Mouse (Mus musculus) gastrocnemius, adult 8-10 months (tissue): ENCODE measurements around the gene Fpgs. TPM values are rescaled to one million over a fixed set of nuclear protein-coding genes. Genes with fewer than 3 reads are reported as not detected.

Experiments used
- DNase-seq, 2 experiments: peaks; one replicate each; pipeline ENCODE4 v3.0.0; 2022; ENCODE audit warnings: low spot score in 2 of 2
- microRNA-seq: library from miRNA; unstranded; fragments of <30 nt; microRNA quantifications from one replicate; pipeline ENCODE4 v1.2.0, GENCODE M21; 2022
- total RNA-seq, 4 experiments: library from RNA; stranded (reverse); gene quantifications; 2 replicates each; pipeline ENCODE4 v1.2.4; 2022

Fpgs gene
- total RNA-seq, 4 experiments from 2014 or later, result 4.2 to 5.8 (median 4.7) TPM

DNA sequence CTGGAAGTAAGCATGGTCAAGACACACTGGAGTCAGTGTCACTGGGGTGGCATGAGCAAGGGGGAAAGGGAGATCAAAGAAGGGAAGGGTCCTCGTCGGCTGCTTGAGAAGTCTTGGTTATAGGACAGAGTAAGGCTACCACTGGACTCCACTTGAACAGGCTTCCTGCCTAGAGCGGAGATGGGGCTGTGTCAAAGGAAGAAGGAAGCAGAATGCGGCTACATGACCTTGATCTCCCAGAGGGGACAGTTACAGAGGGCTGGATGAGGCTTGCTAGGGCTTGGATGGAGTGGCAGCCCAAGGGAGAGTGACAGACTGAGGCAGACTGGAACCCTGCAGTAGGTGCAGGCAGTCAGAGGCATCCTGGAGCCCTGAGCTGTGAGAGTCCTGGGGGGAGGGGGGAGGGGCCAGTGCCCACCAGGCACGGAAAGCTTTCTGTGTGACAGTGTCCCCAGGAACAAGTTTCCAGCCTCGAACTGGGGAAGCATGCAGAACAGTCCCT lies 63.3 kb downstream of the Fpgs start:
- DNase-seq, result no peak

DNA sequence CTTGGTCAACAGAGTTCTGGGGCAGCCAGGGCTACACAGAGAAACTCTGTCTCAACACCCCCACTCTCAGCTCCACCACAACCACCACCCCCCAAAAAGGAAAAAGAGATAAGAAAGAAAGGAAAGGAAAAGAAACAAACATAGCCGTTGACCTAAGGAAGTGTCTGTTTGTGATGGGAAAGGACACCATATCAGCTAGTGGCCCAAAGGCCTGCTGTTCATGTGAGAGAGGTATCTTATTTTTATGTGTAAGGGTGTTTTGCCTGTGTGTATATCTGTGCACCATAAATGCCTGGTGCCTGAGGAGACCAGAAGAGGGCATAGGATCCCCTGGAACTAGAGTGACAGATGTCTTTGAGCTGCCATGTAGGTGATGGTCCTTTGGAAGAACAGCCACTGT lies 64.3 kb downstream of the Fpgs start:
- DNase-seq, result no peak

DNA sequence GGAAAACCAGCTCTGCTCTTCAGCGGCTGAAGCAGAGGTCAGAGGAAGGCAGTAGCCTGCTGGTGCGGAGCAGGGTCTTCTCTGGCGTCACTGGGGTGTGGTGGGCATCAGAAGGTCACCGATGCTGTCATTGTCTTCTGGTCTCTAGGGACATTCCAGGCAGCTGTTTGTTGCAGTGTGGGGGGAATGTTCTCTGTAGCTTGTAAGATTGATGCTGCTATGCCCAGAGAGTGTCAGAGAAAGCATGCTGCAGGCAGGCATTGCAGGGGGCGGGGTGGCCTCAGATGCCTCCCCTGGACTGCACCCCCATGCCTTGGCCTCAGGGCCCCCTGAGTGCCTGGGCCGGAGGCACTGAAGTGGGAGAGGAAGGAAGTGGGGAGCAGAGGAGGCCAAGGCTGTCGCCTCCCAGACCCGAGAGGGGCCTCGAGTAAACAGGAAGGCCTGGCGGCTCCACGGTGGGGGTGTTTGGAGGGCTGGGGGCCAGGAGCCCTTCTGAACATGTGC lies 66.1 kb downstream of the Fpgs start:
- no peak for DNase-seq

DNA sequence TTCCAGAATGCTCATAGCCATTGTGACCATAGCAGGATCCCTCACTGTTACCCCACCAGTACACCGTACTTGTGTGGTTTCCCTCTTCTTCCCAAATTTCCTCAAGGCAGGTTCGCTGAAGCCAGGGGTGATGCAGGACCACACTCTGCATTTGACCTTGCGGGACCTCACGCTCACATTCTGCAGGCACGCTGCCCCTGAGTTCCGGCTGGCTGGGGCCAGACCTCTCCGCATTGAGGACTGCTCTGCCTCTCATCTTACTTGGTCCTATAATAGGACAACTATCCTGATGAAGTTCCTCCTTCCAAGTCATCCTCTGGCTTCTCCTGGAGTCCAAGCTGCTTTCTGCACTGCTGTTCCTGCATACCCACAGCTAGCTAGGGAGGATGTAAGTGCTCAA lies 67.3 kb downstream of the Fpgs start:
- no peak for DNase-seq

DNA sequence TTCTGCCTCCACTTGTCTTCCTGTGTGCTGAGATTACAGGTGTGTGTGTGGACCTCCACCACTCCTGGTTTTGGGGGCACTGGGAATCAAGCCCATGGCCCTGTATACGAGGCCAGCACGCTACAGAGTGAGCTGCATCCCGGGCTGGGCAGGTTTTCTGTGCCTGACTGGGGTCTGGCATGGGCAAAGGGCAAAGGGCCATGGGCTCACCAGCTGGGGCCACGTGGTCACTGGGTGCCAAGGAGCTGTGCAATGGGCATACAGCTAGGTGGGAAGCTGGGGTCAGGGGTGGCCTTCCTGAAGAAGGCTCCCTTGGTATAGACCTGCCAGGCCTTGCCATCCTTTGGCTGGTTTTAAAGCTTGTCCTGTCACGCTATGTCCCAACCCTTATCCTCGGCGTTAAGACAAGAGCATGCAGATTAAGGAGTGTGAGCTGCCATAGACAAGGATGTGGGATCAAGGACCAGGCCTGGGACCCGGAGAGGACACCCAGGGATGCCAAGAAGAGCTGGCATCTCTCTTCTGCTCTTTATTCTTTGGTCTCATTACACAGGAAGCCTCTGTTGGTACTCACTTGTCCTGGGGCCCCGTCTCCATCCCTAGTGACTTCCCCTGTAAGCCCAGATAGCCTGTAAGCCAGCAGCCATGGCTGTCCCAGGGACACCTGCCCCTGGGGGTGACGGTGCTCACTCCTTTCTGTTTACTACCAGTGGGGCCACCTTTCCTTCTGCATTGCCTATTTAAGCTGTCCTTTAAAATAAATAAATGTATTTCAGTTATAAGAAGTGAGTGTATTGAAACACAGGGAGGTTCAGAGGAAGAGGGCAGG lies 69.5 kb downstream of the Fpgs start:
- DNase-seq, result no peak

DNA sequence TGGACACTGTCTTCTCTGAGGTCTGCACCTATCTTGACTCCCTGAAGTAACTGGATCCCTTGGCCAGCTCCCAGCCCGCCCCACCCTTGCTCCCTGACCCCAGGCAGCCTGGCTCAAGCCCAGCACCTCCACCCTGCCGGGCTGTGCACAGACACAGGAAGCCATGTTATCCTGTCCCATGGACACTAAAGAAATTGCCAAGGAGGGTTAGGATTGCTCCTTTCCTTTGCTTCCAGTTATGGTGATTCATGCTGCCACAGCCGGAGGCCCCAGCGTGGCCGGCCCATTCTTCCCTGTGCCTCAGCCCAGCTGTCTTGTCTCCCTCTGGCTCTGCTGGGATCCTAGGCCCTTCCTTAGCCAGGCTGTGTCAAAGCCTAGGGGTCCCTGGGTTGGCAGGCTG lies 70.3 kb downstream of the Fpgs start:
- peak in 1 of 2 experiments; percentile 60 for DNase-seq

Small RNA genes within 50 kb of the gene (microRNA-seq; reads per million reads assigned to microRNA genes)
- gene Gm47291 (not detected), gene Mir1954 (not detected), gene Mir2861 (not detected), gene Mir3960 (not detected), gene Mir8093 (not detected)

Other genes starting within 250 kb of the Fpgs start
- 1 to 10 TPM; 1.6 to 3.8 (median 2.9) TPM for gene Fam102a, start 168.8 kb downstream of the Fpgs start, total RNA-seq
- 10 to 100 TPM in 3 of 4 experiments, 1 to 10 TPM in 1; 9.2 to 15.0 (median 10.6) TPM for gene Dpm2, start 133.3 kb downstream of the Fpgs start, total RNA-seq
- not detected for gene Pip5kl1, start 129.3 kb downstream of the Fpgs start, total RNA-seq
- gene 9430097D07Rik, start 128.5 kb downstream of the Fpgs start, total RNA-seq, result not detected
- gene St6galnac4, start 117.0 kb downstream of the Fpgs start, total RNA-seq, result 10 to 100 TPM; 11.4 to 15.5 (median 13.8) TPM
- 10 to 100 TPM; 48.6 to 61.3 (median 54.9) TPM for gene St6galnac6, start 104.4 kb downstream of the Fpgs start, total RNA-seq
- gene Ak1, start 82.4 kb downstream of the Fpgs start, total RNA-seq, result 1,000 to 10,000 TPM; 1,455 to 1,877 (median 1,746) TPM
- 10 to 100 TPM; 17.4 to 26.6 (median 20.5) TPM for gene Eng, start 57.5 kb downstream of the Fpgs start, total RNA-seq
- 10 to 100 TPM; 17.0 to 22.2 (median 20.8) TPM for gene Cdk9, start 8.9 kb upstream of the Fpgs start, total RNA-seq
- 1 to 10 TPM; 3.3 to 6.6 (median 6.1) TPM for gene Sh2d3c, start 16.9 kb upstream of the Fpgs start, total RNA-seq
- gene 6330409D20Rik, start 36.9 kb upstream of the Fpgs start, total RNA-seq, result not detected
- 1 to 10 TPM; 4.3 to 5.1 (median 4.6) TPM for gene Tor2a, start 53.1 kb upstream of the Fpgs start, total RNA-seq
- gene Ttc16, start 71.5 kb upstream of the Fpgs start, total RNA-seq, result under 1 TPM in 1 of 4 experiments, not detected in 3; 0.09 TPM
- 1 to 10 TPM; 1.4 to 3.8 (median 2.3) TPM for gene Ptrh1, start 71.6 kb upstream of the Fpgs start, total RNA-seq
- gene Cfap157, start 80.3 kb upstream of the Fpgs start, total RNA-seq, result not detected
- 1 to 10 TPM; 2.0 to 2.6 (median 2.1) TPM for gene Stxbp1, start 143.1 kb upstream of the Fpgs start, total RNA-seq
- gene Fam129b, start 172.0 kb upstream of the Fpgs start, total RNA-seq, result 1 to 10 TPM; 3.8 to 6.3 (median 5.4) TPM